ENCODE assay signal across 9 mouse cellular contexts in the genomic region with DNA sequence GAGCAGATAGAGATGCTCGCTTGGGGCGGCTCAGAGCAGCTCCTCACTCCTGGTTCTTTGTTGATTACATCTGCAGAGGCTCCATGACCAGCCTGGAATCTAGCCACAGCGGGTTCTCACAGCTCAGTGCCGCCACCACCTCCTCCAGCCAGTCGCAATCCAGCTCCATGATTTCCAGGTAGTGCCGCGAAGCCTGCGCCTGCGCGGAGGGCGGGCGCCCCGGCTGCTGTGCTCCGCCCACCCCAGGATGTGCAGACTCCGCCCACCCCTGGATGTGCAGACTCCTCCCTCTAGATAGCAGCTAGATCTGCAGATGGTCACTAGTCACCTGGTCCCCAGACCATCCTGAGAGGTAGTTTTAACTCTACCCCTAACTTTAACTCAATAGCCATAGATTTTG. TPM values are rescaled to one million over a fixed set of nuclear protein-coding genes. Genes with fewer than 3 reads are reported as not detected.
DNase-seq lines count a peak whose midpoint lies in the region; ATAC-seq lines count a peak whose summit lies in the region.
"Had no signal": no experiment of that assay in that cellular context is flagged by ENCODE, and none has a peak within 500 bp of the region (broad histone marks: within the 10 kb centered on the region; RNA-seq: fewer than 3 reads in every experiment).

No protein-coding gene starts in this region.

- peak overlapping the region; percentile 12 for H3K4me3 ChIP-seq in erythroblast, embryonic 14.5 days (replicated peaks)
- H3K4me3 ChIP-seq: lung, embryonic 15.5 days had no signal

- peak; percentile 94 for DNase-seq in ES-CJ7 (ENCODE audit: low read depth, low spot score)
- peak; percentile 74 for DNase-seq in forelimb bud, embryonic 11.5 days (ENCODE audit: low read depth, low spot score)
- DNase-seq in liver, result peak; percentile 73
- no peak for DNase-seq in urinary bladder, postnatal 36 days (ENCODE audit: low spot score in 2 of 2)
- DNase-seq in lung, postnatal 14 days, result no peak
- no peak for DNase-seq in ovary, postnatal 14 days (ENCODE audit: low spot score)

- H3K9me3 ChIP-seq in erythroblast, embryonic 14.5 days (ENCODE audit: control insufficient read depth, low read length), result no peaks in the 10 kb centered on the region
- H3K9me3 ChIP-seq: lung, embryonic 15.5 days had no signal

- H3K4me1 ChIP-seq in erythroblast, embryonic 14.5 days (ENCODE audit: control insufficient read depth), result peaks cover 10% of the 10 kb centered on the region

- no peaks in the 10 kb centered on the region for H3K27me3 ChIP-seq in erythroblast, embryonic 14.5 days (ENCODE audit: control insufficient read depth)
- H3K27me3 ChIP-seq: lung, embryonic 15.5 days had no signal

- no peak for ATAC-seq in erythroblast, adult 5-6 weeks (replicated peaks; ENCODE audit: low FRiP score, poor library complexity, severe bottlenecking)

- peaks cover 79% of the 10 kb centered on the region for H3K36me3 ChIP-seq in erythroblast, embryonic 14.5 days (ENCODE audit: control insufficient read depth)

RNA-seq across cellular contexts. Expression of gene Sec14l1, which starts 41.8 kb away (rescaled TPM):
- 9.0 and 11.2 TPM in 2 replicates for polyA plus RNA-seq in erythroblast, embryonic 14.5 days (2012)
- total RNA-seq in erythroblast, adult 5-6 weeks (2015; ENCODE audit: low replicate concordance), result 15.7 and 16.9 TPM in 2 replicates
- total RNA-seq in erythroblast, adult 5-6 weeks (2017; ENCODE audit: low replicate concordance), result 27.2 and 32.7 TPM in 2 replicates

RNA-seq across cellular contexts. Expression of gene Sept9, which starts 42.7 kb away (rescaled TPM):
- 0.37 and 0.49 TPM in 2 replicates for polyA plus RNA-seq in erythroblast, embryonic 14.5 days (2012)
- total RNA-seq in erythroblast, adult 5-6 weeks (2015; ENCODE audit: low replicate concordance), result 29.0 and 33.4 TPM in 2 replicates
- 31.9 and 35.1 TPM in 2 replicates for total RNA-seq in erythroblast, adult 5-6 weeks (2017; ENCODE audit: low replicate concordance)

Comparison
In these comparisons a context has a peak if more than half of its experiments do, and no peak if none do; other contexts are left out.
1. DNase-seq: peak in ES-CJ7 (single experiment), forelimb bud, embryonic 11.5 days (single experiment) and liver (single experiment); none in urinary bladder, postnatal 36 days (0 of 2), lung, postnatal 14 days (single experiment) and ovary, postnatal 14 days (single experiment).